Mouse (Mus musculus) Patski (cell line): ENCODE data around the gene Itm2b. TPM values are rescaled to one million over a fixed set of nuclear protein-coding genes. Genes with fewer than 3 reads are reported as not detected.

Source experiments
- ATAC-seq: fragments of 100-300 bp; one replicate; pipeline ENCODE4 v1.8.0; 2021
- CTCF ChIA-PET: fragments of 350-600 bp; sonication (Branson Sonifier 250); formaldehyde crosslinking; loops from one replicate; lab custom pipeline; 2022; ENCODE audit warnings: inconsistent platforms; lab: Charles Lee
- POLR2A ChIA-PET: fragments of 350-600 bp; sonication (Branson Sonifier 250); formaldehyde crosslinking; loops from one replicate; lab custom pipeline; 2022; ENCODE audit warnings: antibody characterized with exemption, inconsistent platforms; lab: Charles Lee
- DNase-seq: peaks from one replicate; pipeline ENCODE4 v3.0.0-alpha.2; 2011; ENCODE audit warnings: low read depth, low spot score
- H3K27me3 ChIP-seq: fragments of 371-371 bp; one replicate; pipeline ENCODE4 v1.5.1; 2021
- CTCF ChIP-seq: fragments of 100-300 bp; IDR thresholded peaks from one replicate; pipeline ENCODE4 v1.5.1; 2021
- in situ Hi-C: fragments of 300-500 bp; cut with MboI; formaldehyde crosslinking; loops from 3 replicates; pipeline ENCODE4 v1.11.1; 2018; ENCODE audit warnings: low pct_unique_long_range_greater_than_20kb, mixed read lengths
- polyA plus RNA-seq: library from polyadenylated mRNA; unstranded; gene quantifications from one replicate; pipeline ENCODE4 v1.2.3, GENCODE M21; 2021

Gene Itm2b
- polyA plus RNA-seq, 1 experiment from 2014 or later = 1,100 TPM

- no peak for DNase-seq
- ChIA-PET POLR2A (interaction anchor here (1.1 kb wide), 1 partner anchor 35 kb away, joined by 8 read pairs; no protein-coding TSS in a partner anchor), CTCF (interaction anchor here (1.4 kb wide), 1 partner anchor 13 kb away, joined by 4 read pairs; no protein-coding TSS in a partner anchor)
- no peak for TF ChIP-seq CTCF
- in situ Hi-C loops = no loop called here
- ATAC-seq = no peak
- H3K27me3 ChIP-seq = no peaks in the 10 kb centered on the region
These were observed 13.4 kb upstream of the Itm2b start for GRCm38 (mm10) chr14:73398367-73398996.

DNA sequence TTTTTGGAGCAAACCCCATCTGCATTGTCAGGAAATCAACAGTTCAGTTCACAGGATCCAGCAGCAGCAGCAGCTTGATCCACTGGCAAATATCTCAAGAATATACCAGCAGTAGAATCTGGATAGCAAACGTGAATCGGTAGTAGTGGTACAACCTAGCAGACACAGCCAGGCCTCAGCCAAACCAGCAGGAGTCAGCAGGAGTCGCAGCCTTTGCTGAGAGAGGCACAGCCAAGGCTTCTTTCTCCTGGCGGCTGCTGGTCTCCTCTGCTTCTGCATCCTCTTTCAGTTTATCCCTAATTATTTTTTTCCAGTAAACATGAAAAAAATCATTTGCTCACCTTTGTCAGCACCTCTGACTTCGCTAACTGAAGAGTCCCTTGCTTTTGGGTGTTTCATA, 10.7 kb upstream of the Itm2b start:
- POLR2A ChIA-PET = no interaction called here

DNA sequence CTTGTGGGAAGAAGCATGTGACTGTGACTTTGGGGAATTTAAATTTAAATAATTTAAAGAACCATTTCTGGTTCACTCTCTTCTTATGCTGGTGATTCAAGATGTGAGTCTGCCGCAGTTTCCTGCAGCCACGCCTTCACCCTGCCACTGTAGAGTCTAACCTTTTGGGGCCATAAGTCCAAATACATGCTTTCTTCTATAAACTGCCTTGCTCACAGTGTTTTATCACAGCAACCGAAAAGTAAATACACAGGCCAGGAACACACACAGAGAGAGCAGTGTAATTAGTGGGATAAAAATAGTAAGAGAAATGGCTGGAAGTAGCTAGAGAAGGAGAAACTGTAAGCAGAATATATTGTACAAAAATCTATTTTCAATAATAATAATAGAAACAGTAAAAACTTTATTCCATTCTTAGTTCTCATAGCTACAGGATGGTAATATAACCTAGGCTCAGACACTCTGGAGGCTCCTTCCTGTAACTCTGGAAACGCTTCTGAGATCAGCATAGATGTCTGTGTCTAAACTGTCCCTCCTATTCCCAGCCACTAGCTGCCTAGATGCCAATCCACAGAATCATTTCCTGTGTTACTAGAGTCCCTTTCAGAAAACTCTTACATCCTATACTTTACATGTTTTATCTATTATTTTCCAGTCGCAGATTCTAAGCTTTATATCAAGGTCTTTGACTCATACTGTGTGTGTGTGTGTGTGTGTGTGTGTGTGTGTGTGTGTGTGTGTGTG, 9.3 kb upstream of the Itm2b start:
- CTCF ChIA-PET = no interaction called here
- in situ Hi-C loops = no loop called here
- DNase-seq = no peak
- POLR2A ChIA-PET = interaction anchor here (1.3 kb wide), 1 partner anchor 14 kb away, joined by 3 read pairs; no protein-coding TSS in a partner anchor
- no peaks in the 10 kb centered on the region for H3K27me3 ChIP-seq
- TF ChIP-seq CTCF = no peak
- no peak for ATAC-seq

More for the DNA sequence above, 10.7 kb upstream of the Itm2b start:
- in situ Hi-C loops = no loop called here
- TF ChIP-seq CTCF = no peak
- DNase-seq = no peak
- ATAC-seq = no peak
- no peaks in the 10 kb centered on the region for H3K27me3 ChIP-seq
- CTCF ChIA-PET = no interaction called here

GRCm38 (mm10) chr14:73391457-73391856, 6.4 kb upstream of the Itm2b start:
- POLR2A ChIA-PET = interaction anchor here (1.0 kb wide), 1 partner anchor 10 kb away, joined by 5 read pairs; no protein-coding TSS in a partner anchor
- CTCF ChIA-PET = interaction anchor here (1.0 to 1.2 kb wide), 2 partner anchors 31 to 119 kb away, joined by 3 read pairs; partner anchors contain the start of gene Med4
- H3K27me3 ChIP-seq = no peaks in the 10 kb centered on the region
- DNase-seq (no peak), ATAC-seq (no peak)
- in situ Hi-C loops = no loop called here
- TF ChIP-seq CTCF = no peak

GRCm38 (mm10) chr14:73390196-73390595, 5.1 kb upstream of the Itm2b start:
- H3K27me3 ChIP-seq = no peaks in the 10 kb centered on the region
- TF ChIP-seq CTCF = no peak
- in situ Hi-C loops = no loop called here
- ChIA-PET POLR2A (no interaction called here), CTCF (interaction anchor here (0.9 kb wide), 1 partner anchor 70 kb away, joined by 4 read pairs; no protein-coding TSS in a partner anchor)
- no peak for ATAC-seq
- DNase-seq = no peak

GRCm38 (mm10) chr14:73389059-73389458, 4.0 kb upstream of the Itm2b start:
- ChIA-PET CTCF (interaction anchor here (0.6 to 1.4 kb wide), 6 partner anchors 8 to 92 kb away, joined by 3 to 4 read pairs (median 3); no protein-coding TSS in a partner anchor), POLR2A (no interaction called here)
- in situ Hi-C loops = loop anchor here (5.0 kb wide), 2 partner anchors 53 to 83 kb away; no protein-coding TSS in a partner anchor
- no peak for TF ChIP-seq CTCF
- ATAC-seq = no peak
- DNase-seq = no peak
- H3K27me3 ChIP-seq = no peaks in the 10 kb centered on the region

DNA sequence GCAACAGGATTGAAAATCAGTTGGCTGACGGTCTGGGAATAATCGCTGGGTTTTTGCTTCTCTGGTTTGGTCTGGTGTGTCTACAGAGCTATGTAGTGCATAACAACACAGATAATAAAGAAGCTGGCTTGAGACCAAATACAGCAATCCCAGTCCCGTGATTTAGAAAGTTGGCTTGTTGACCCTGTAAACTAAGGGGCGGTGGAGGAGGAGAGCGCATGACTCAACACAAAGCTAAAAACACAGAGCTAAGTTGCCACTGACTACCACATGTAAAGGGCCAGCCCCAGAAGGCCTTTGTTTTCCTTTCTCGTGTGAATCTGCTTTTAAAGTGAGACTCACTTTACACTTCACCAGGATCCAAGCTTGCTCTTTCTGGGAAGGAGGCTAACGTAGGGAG, 3.5 kb upstream of the Itm2b start:
- no peak for TF ChIP-seq CTCF
- H3K27me3 ChIP-seq = no peaks in the 10 kb centered on the region
- in situ Hi-C loops = loop anchor here (5.0 kb wide), 2 partner anchors 54 to 84 kb away; no protein-coding TSS in a partner anchor
- ATAC-seq (peak; percentile 74), DNase-seq (peak; percentile 94)
- ChIA-PET CTCF (interaction anchor here (0.7 to 1.4 kb wide), 5 partner anchors 9 to 92 kb away, joined by 3 to 4 read pairs (median 3); no protein-coding TSS in a partner anchor), POLR2A (no interaction called here)

DNA sequence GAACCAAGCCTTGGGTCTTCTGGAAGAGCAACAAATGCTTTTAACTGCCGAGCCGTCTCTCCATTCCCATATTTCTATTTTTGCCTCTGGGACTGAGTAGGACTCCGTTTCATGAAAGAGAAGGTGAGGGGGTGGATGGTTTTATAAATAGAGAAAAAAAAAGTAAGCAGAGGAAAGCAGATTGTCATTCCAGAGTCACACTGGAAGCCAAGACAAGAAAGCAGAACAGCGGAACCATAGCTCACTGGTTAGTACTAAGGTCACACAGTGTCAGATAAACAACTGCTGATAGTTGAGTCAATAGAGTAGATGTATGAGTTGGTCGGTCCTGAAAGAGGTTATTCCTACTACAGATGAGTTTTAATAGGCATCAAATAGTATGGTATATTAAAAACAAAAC, 1.4 kb upstream of the Itm2b start:
- no peak for ATAC-seq
- POLR2A ChIA-PET = interaction anchor here (0.8 kb wide), 1 partner anchor 569 kb away, joined by 4 read pairs; no protein-coding TSS in a partner anchor

DNA sequence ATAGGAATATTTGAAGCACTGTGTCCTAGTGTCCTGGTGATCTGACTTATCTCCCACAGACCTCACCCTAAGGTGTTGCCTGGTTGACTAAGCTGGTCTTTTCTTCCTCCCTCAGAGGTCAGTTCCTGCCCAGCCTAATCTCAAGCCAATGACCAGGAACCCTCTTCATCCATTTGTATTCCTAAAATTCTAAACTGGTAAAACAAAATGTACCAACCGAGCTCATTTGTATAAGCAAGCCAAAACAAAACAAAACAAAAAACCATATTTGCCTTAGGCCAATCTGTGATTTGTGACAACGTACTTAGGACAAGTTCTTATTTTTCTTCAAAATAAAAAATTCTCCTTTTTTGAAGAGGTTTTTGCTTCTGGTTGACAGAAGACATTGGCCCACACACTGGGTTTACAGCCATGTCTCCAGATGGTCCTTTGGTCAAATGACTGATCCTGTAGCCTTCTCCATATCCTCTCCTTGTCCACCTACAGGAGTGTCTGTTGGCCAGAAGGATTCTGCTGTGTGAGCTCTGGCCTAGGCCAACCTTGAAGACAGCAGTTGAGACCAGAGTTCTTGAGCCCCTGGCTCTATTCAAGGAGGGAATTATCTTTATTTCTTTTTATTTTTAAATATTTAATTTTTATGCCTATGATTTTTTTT, 758 bp upstream of the Itm2b start:
- peak; percentile 55 for ATAC-seq
- TF ChIP-seq CTCF = no peak
- no peaks in the 10 kb centered on the region for H3K27me3 ChIP-seq
- POLR2A ChIA-PET = interaction anchor here (1.1 kb wide), 2 partner anchors 80 to 88 kb away, joined by 3 to 5 read pairs; no protein-coding TSS in a partner anchor
- in situ Hi-C loops = loop anchor here (5.0 kb wide), 2 partner anchors 56 to 86 kb away; no protein-coding TSS in a partner anchor
- CTCF ChIA-PET = no interaction called here
- no peak for DNase-seq

More for the DNA sequence above, 1.4 kb upstream of the Itm2b start:
- no peak for TF ChIP-seq CTCF
- no peaks in the 10 kb centered on the region for H3K27me3 ChIP-seq
- no peak for DNase-seq
- CTCF ChIA-PET = no interaction called here
- in situ Hi-C loops = loop anchor here (5.0 kb wide), 2 partner anchors 56 to 86 kb away; no protein-coding TSS in a partner anchor

DNA sequence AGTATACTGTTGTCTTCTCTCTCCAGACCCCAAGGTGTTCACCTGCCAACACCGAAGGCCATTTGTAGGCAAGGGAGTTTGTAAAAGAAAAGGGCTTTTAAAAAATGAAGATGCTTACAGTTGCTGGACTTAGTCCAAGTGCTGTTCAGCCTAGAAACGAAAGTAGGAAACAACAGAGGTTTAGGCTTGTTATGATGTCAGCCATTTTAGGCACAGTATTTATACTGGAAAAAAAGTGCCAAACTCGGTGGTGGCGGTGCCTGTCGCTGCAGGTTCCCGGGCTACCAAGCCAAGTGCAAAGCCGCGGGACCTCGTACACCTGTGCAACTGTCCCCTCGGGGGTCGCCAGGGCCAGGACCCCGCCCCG, 560 bp downstream of the Itm2b start:
- H3K27me3 ChIP-seq = no peaks in the 10 kb centered on the region
- POLR2A ChIA-PET = interaction anchor here (0.6 to 1.1 kb wide), 2 partner anchors 67 to 89 kb away, joined by 3 to 5 read pairs; no protein-coding TSS in a partner anchor
- DNase-seq = no peak
- in situ Hi-C loops = no loop called here
- TF ChIP-seq CTCF = no peak
- CTCF ChIA-PET = interaction anchor here (2.2 kb wide), 1 partner anchor 68 kb away, joined by 5 read pairs; no protein-coding TSS in a partner anchor
- ATAC-seq = no peak
